Mouse (Mus musculus): Measurements from ENCODE around the gene Sall4. TPM values are rescaled to one million over a fixed set of nuclear protein-coding genes. Genes with fewer than 3 reads are reported as not detected.

Gene Sall4
- total and polyA plus RNA-seq, 3 experiments = not detected

- no peak for DNase-seq (ENCODE audit: low read depth, low spot score)
- H3K27ac ChIP-seq (ENCODE audit: control insufficient read depth, low read depth, low read length) = no peak overlapping the region
These were observed 31.2 kb upstream of the Sall4 start for GRCm38 (mm10) chr2:168798921-168799320.

DNA sequence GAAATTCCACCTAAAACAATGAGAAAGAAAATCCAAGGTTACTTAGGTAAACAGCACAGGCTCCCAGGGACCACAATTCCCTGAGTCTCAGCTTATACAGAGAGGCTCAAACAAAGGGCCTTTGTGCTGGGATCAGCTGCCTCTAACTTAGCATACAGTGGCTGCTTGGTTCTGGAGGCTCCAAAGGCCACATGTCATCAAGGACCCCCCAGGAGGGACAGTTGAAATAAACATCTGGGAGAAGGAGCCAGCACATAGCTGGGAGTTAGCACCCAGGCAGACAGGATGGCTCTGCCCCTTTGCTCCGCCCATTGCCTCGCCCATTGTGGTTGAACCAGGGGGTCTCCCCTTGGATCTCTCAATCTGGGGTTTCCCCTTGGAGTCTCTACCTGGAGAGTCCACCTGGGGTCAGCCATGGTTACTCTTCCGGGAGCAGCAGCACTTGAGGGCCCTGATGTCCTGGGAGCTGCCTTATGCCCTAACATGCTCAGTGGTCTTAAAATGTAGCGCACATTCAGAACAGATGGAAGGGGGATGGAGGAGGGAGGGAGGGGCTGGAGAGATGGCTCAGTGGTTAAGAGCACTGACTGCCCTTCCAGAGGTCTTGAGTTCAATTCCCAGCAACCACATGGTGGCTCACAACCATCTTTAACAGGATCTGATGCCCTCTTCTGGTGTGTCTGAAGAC is 23.5 kb upstream of the Sall4 start:
- TF ChIP-seq JUND (IDR thresholded peaks at IDR 0.05; ENCODE audit: low read depth, low read length) = no peak
- no peak for TF ChIP-seq E2F4 (IDR thresholded peaks at IDR 0.05; ENCODE audit: borderline replicate concordance, low read depth, low read length)
- TF ChIP-seq TCF12 (IDR thresholded peaks at IDR 0.05; ENCODE audit: low read depth, low read length) = no peak
- TF ChIP-seq BHLHE40 (IDR thresholded peaks at IDR 0.05; ENCODE audit: borderline replicate concordance, low read depth, low read length) = no peak
- TF ChIP-seq CTCF (IDR thresholded peaks at IDR 0.05 in 2 of 3, conservative IDR thresholded peaks at IDR 0.05 in 1 of 3; ENCODE audit: control insufficient read depth in 1 of 3, insufficient read depth in 1 of 3, low read depth in 2 of 3, low read length in 3 of 3, poor library complexity in 1 of 3, severe bottlenecking in 1 of 3) = no peak
- TF ChIP-seq ZNF384 (IDR thresholded peaks at IDR 0.05; ENCODE audit: low read depth, low read length) = no peak
- no peak for TF ChIP-seq USF1 (IDR thresholded peaks at IDR 0.05; ENCODE audit: low read depth, low read length)
- no peaks in the 10 kb centered on the region for H3K27me3 ChIP-seq (ENCODE audit: control insufficient read depth in 1 of 2, insufficient read depth in 2 of 2, low read length in 2 of 2)

More at GRCm38 (mm10) chr2:168798921-168799320, 31.2 kb upstream of the Sall4 start:
- H3K9ac ChIP-seq (ENCODE audit: control insufficient read depth, low read depth, low read length, poor library complexity, severe bottlenecking) = no peak overlapping the region
- TF ChIP-seq USF2 (IDR thresholded peaks at IDR 0.05; ENCODE audit: borderline replicate concordance in 1 of 2, insufficient read depth in 1 of 2, low read depth in 1 of 2, low read length in 2 of 2) (no peak), GABPA (IDR thresholded peaks at IDR 0.05; ENCODE audit: low read depth, low read length) (no peak), MYB (IDR thresholded peaks at IDR 0.05; ENCODE audit: low read depth, low read length) (no peak), ZNF384 (IDR thresholded peaks at IDR 0.05; ENCODE audit: low read depth, low read length) (no peak), UBTF (IDR thresholded peaks at IDR 0.05; ENCODE audit: borderline replicate concordance, insufficient read depth, low read depth, low read length) (no peak), ELF1 (IDR thresholded peaks at IDR 0.05; ENCODE audit: low read depth, low read length) (no peak), MYC (IDR thresholded peaks at IDR 0.05; ENCODE audit: low read depth, low read length) (no peak), ETS1 (IDR thresholded peaks at IDR 0.05; ENCODE audit: low read depth, low read length) (no peak), E2F4 (IDR thresholded peaks at IDR 0.05; ENCODE audit: borderline replicate concordance, low read depth, low read length) (no peak)
- H3K27me3 ChIP-seq (ENCODE audit: control insufficient read depth in 1 of 2, insufficient read depth in 2 of 2, low read length in 2 of 2) = no peaks in the 10 kb centered on the region
- H3K36me3 ChIP-seq (ENCODE audit: control insufficient read depth in 1 of 2, insufficient read depth in 2 of 2, low read length in 2 of 2) = no peaks in the 10 kb centered on the region
- H3K4me3 ChIP-seq (ENCODE audit: control insufficient read depth in 1 of 2, insufficient read depth in 1 of 2, low read depth in 2 of 2, low read length in 2 of 2) = no peak overlapping the region
- no peaks in the 10 kb centered on the region for H3K79me2 ChIP-seq (ENCODE audit: control insufficient read depth, insufficient read depth, low read length, poor library complexity)
- no peaks in the 10 kb centered on the region for H3K9me3 ChIP-seq (replicated peaks; ENCODE audit: insufficient read depth, low read length)
- H3K4me1 ChIP-seq (ENCODE audit: control insufficient read depth in 1 of 2, insufficient read depth in 2 of 2, low read length in 2 of 2) = no peaks in the 10 kb centered on the region

More for the DNA sequence above, 23.5 kb upstream of the Sall4 start:
- H3K36me3 ChIP-seq (ENCODE audit: control insufficient read depth in 1 of 2, insufficient read depth in 2 of 2, low read length in 2 of 2) = no peaks in the 10 kb centered on the region
- no peak overlapping the region for H3K27ac ChIP-seq (ENCODE audit: control insufficient read depth, low read depth, low read length)
- no peaks in the 10 kb centered on the region for H3K4me1 ChIP-seq (ENCODE audit: control insufficient read depth in 1 of 2, insufficient read depth in 2 of 2, low read length in 2 of 2)
- no peak overlapping the region for H3K4me3 ChIP-seq (ENCODE audit: control insufficient read depth in 1 of 2, insufficient read depth in 1 of 2, low read depth in 2 of 2, low read length in 2 of 2)
- DNase-seq (ENCODE audit: low read depth, low spot score) = no peak
- no peaks in the 10 kb centered on the region for H3K79me2 ChIP-seq (ENCODE audit: control insufficient read depth, insufficient read depth, low read length, poor library complexity)
- H3K9me3 ChIP-seq (replicated peaks; ENCODE audit: insufficient read depth, low read length) = no peaks in the 10 kb centered on the region
- H3K9ac ChIP-seq (ENCODE audit: control insufficient read depth, low read depth, low read length, poor library complexity, severe bottlenecking) = no peak overlapping the region

All from MEL (cell line).